Mouse (Mus musculus): ENCODE data around the gene Prmt3.

- TF ChIP-seq GATA1 (IDR thresholded peaks at IDR 0.05; ENCODE audit: borderline replicate concordance, low read length) (no peak), FLI1 (IDR thresholded peaks at IDR 0.05; ENCODE audit: low read length) (no peak)
Observed at GRCm38 (mm10) chr7:49827920-49828319, 49.8 kb downstream of the Prmt3 start.
